ENCODE assay signal across 9 mouse cellular contexts in genomic region chr1:136739486-136739885, GRCm38 (mm10).
DNase-seq lines count a peak whose midpoint lies in the region; ATAC-seq and TF ChIP-seq lines count a peak whose summit lies in the region.
"Had no signal": no experiment of that assay in that cellular context is flagged by ENCODE, and none has a peak within 500 bp of the region (broad histone marks: within the 10 kb centered on the region; RNA-seq: fewer than 3 reads in every experiment).

No protein-coding gene starts in this region.

- no peak overlapping the region for H3K27ac ChIP-seq in heart, adult 2 months
- no peak overlapping the region for H3K27ac ChIP-seq in heart, embryonic 11.5 days (ENCODE audit: low read depth, low read length)
- H3K27ac ChIP-seq in bone marrow, adult 2 months (ENCODE audit: control insufficient read depth, insufficient read depth, low read depth, low read length, poor library complexity) = no peak overlapping the region
- H3K27ac ChIP-seq in heart, postnatal 0 days (ENCODE audit: low read depth) = no peak overlapping the region
- H3K27ac ChIP-seq: embryonic facial prominence, embryonic 12.5 days had no signal

- peak; percentile 45 to 63 for DNase-seq in heart, adult 2 months
- DNase-seq in CD8-positive naive resting alpha-beta T cell, adult 2 months (ENCODE audit: low read depth in 2 of 2, low spot score in 2 of 2) = peak; percentile 41 to 50
- DNase-seq in heart, postnatal 0 days (ENCODE audit: low spot score) = no peak
- DNase-seq in left cerebral cortex, adult 9 months (ENCODE audit: low spot score in 2 of 2) = peak; percentile 53 to 91
- peak; percentile 73 for DNase-seq in right cerebral cortex, postnatal 4 days
- DNase-seq in neural tube, embryonic 10.5 days (ENCODE audit: extremely low spot score, low spot score) = no peak

- H3K36me3 ChIP-seq in heart, adult 2 months (ENCODE audit: control insufficient read depth, insufficient read depth, low read length) = no peaks in the 10 kb centered on the region
- H3K36me3 ChIP-seq in heart, embryonic 11.5 days (ENCODE audit: control insufficient read depth, insufficient read depth, low read length) = no peaks in the 10 kb centered on the region
- no peaks in the 10 kb centered on the region for H3K36me3 ChIP-seq in heart, postnatal 0 days (replicated peaks; ENCODE audit: control insufficient read depth, insufficient read depth, low read length)
- H3K36me3 ChIP-seq: embryonic facial prominence, embryonic 12.5 days had no signal

- intact Hi-C loops in heart, adult 2 months (cut with DNase I) = loop anchor here (2.0 kb wide), 1 partner anchor 189 kb away; no protein-coding TSS in a partner anchor

- no peaks in the 10 kb centered on the region for H3K79me2 ChIP-seq in heart, adult 2 months (replicated peaks; ENCODE audit: control insufficient read depth, insufficient read depth, low read length)

- H3K9ac ChIP-seq in heart, adult 2 months (ENCODE audit: low read depth, low read length) = no peak overlapping the region
- H3K9ac ChIP-seq in heart, embryonic 11.5 days (ENCODE audit: low read depth, low read length) = no peak overlapping the region
- no peak overlapping the region for H3K9ac ChIP-seq in heart, postnatal 0 days (replicated peaks; ENCODE audit: low read depth, low read length)
- H3K9ac ChIP-seq: embryonic facial prominence, embryonic 12.5 days had no signal

- H3K4me1 ChIP-seq in heart, adult 2 months (ENCODE audit: control insufficient read depth, insufficient read depth, low read length) = no peaks in the 10 kb centered on the region
- no peaks in the 10 kb centered on the region for H3K4me1 ChIP-seq in heart, embryonic 11.5 days (ENCODE audit: control insufficient read depth, insufficient read depth, low read length)
- H3K4me1 ChIP-seq in bone marrow, adult 2 months (ENCODE audit: control insufficient read depth, insufficient read depth, low read length) = no peaks in the 10 kb centered on the region
- H3K4me1 ChIP-seq in heart, postnatal 0 days (ENCODE audit: control insufficient read depth, insufficient read depth) = no peaks in the 10 kb centered on the region

- H3K4me3 ChIP-seq in heart, adult 2 months = no peak overlapping the region
- no peak overlapping the region for H3K4me3 ChIP-seq in heart, embryonic 11.5 days (ENCODE audit: low read depth, low read length)
- H3K4me3 ChIP-seq in bone marrow, adult 2 months (replicated peaks; ENCODE audit: control insufficient read depth, low read depth, low read length) = no peak overlapping the region
- H3K4me3 ChIP-seq in heart, postnatal 0 days (ENCODE audit: low read depth, low read length) = no peak overlapping the region
- H3K4me3 ChIP-seq: embryonic facial prominence, embryonic 12.5 days had no signal

- no peak for TF ChIP-seq EP300 in heart, adult 2 months (IDR thresholded peaks at IDR 0.05; ENCODE audit: insufficient read depth, low read depth, low read length)
- TF ChIP-seq EP300 in heart, postnatal 0 days (IDR thresholded peaks at IDR 0.05; ENCODE audit: low read depth) = no peak

- no peak overlapping the region for H3K4me2 ChIP-seq in heart, embryonic 11.5 days
- H3K4me2 ChIP-seq in heart, postnatal 0 days (ENCODE audit: low read depth, low read length) = no peak overlapping the region
- H3K4me2 ChIP-seq: embryonic facial prominence, embryonic 12.5 days had no signal

- H3K27me3 ChIP-seq in heart, adult 2 months (ENCODE audit: control insufficient read depth, insufficient read depth, low read length) = no peaks in the 10 kb centered on the region
- H3K27me3 ChIP-seq in heart, embryonic 11.5 days (ENCODE audit: control insufficient read depth, insufficient read depth, low read length) = no peaks in the 10 kb centered on the region
- no peaks in the 10 kb centered on the region for H3K27me3 ChIP-seq in heart, postnatal 0 days (ENCODE audit: control insufficient read depth, insufficient read depth, low read length)
- H3K27me3 ChIP-seq: embryonic facial prominence, embryonic 12.5 days had no signal

- 78% methylated on average over 5 of the region's 5 CpGs for WGBS in heart, adult 2 months
- 78% methylated on average over 5 of the region's 5 CpGs for WGBS in heart, embryonic 11.5 days (ENCODE audit: insufficient replicate concordance)
- 46% methylated on average over 5 of the region's 5 CpGs for WGBS in bone marrow, adult 2 months
- 84% methylated on average over 5 of the region's 5 CpGs for WGBS in heart, postnatal 0 days

- no peak for TF ChIP-seq POLR2A in heart, adult 2 months (IDR thresholded peaks at IDR 0.05; ENCODE audit: insufficient read depth, low read depth, low read length)
- TF ChIP-seq POLR2A in bone marrow, adult 2 months (IDR thresholded peaks at IDR 0.05; ENCODE audit: borderline replicate concordance, control insufficient read depth, low read depth, low read length) = no peak

- peak; percentile 76 for TF ChIP-seq CTCF in heart, adult 2 months (IDR thresholded peaks at IDR 0.05)
- peak; percentile 80 for TF ChIP-seq CTCF in bone marrow, adult 2 months (IDR thresholded peaks at IDR 0.05; ENCODE audit: control insufficient read depth, insufficient read depth, low read length)
- TF ChIP-seq CTCF in heart, postnatal 0 days (IDR thresholded peaks at IDR 0.05; ENCODE audit: low read depth) = peak; percentile 48

- H3K9me3 ChIP-seq in heart, embryonic 11.5 days (replicated peaks; ENCODE audit: control insufficient read depth, low read length) = no peaks in the 10 kb centered on the region
- no peaks in the 10 kb centered on the region for H3K9me3 ChIP-seq in heart, postnatal 0 days (replicated peaks; ENCODE audit: control insufficient read depth, low read length)
- H3K9me3 ChIP-seq: embryonic facial prominence, embryonic 12.5 days had no signal

- ATAC-seq in heart, embryonic 11.5 days (replicated peaks; ENCODE audit: insufficient number of reproducible peaks, low FRiP score, low TSS enrichment) = no peak
- ATAC-seq in heart, postnatal 0 days (ENCODE audit: insufficient read depth, low read depth) = no peak

Comparison
In these comparisons a context has a peak if more than half of its experiments do, and no peak if none do; other contexts are left out.
1. DNase-seq: peak in heart, adult 2 months (2 of 2), CD8-positive naive resting alpha-beta T cell, adult 2 months (2 of 2), left cerebral cortex, adult 9 months (2 of 2) and right cerebral cortex, postnatal 4 days (single experiment); none in heart, postnatal 0 days (single experiment) and neural tube, embryonic 10.5 days (single experiment).
2. Peak in every context shown above with its lines, with median percentiles within 50 percentile points of each other: CTCF ChIP-seq.